Mouse (Mus musculus) retina, postnatal 7 days (tissue): ENCODE measurements around the gene Gas6.

Experiments used
- DNase-seq: peaks from one replicate; pipeline ENCODE4 v3.0.0-alpha.2; 2012; ENCODE audit warnings: low read depth, low spot score

Gene Gas6

GRCm38 (mm10) chr8:13461085-13461765 lies 33.1 kb downstream of the Gas6 start:
- DNase-seq: no peak

GRCm38 (mm10) chr8:13459431-13459830 lies 34.9 kb downstream of the Gas6 start:
- DNase-seq: no peak

- peak; percentile 38 for DNase-seq
Observed at GRCm38 (mm10) chr8:13455295-13455694, 39.0 kb downstream of the Gas6 start.

GRCm38 (mm10) chr8:13454341-13455113 lies 39.8 kb downstream of the Gas6 start:
- DNase-seq: no peak

GRCm38 (mm10) chr8:13451747-13452277 lies 42.5 kb downstream of the Gas6 start:
- DNase-seq: no peak

GRCm38 (mm10) chr8:13448145-13448544 lies 46.1 kb downstream of the Gas6 start:
- DNase-seq: no peak

- no peak for DNase-seq
Observed at GRCm38 (mm10) chr8:13446456-13446855, 47.8 kb downstream of the Gas6 start.

GRCm38 (mm10) chr8:13442152-13442551 lies 52.1 kb downstream of the Gas6 start:
- DNase-seq: no peak

GRCm38 (mm10) chr8:13437531-13437930 lies 56.8 kb downstream of the Gas6 start:
- no peak for DNase-seq

- peak; percentile 14 for DNase-seq
Observed at GRCm38 (mm10) chr8:13436052-13436451, 58.2 kb downstream of the Gas6 start.

GRCm38 (mm10) chr8:13434889-13435288 lies 59.4 kb downstream of the Gas6 start, which contains the start of gene Tmem255b:
TSS of gene Tmem255b (plus strand) at chr8:13435189.
- no peak for DNase-seq

GRCm38 (mm10) chr8:13433130-13433529 lies 61.2 kb downstream of the Gas6 start:
- no peak for DNase-seq

- DNase-seq: no peak
Observed at GRCm38 (mm10) chr8:13430866-13431265, 63.4 kb downstream of the Gas6 start.

- DNase-seq: no peak
Observed at GRCm38 (mm10) chr8:13430412-13430811, 63.9 kb downstream of the Gas6 start.

- no peak for DNase-seq
Observed at GRCm38 (mm10) chr8:13428156-13428555, 66.1 kb downstream of the Gas6 start.

GRCm38 (mm10) chr8:13427351-13427750 lies 66.9 kb downstream of the Gas6 start:
- no peak for DNase-seq

GRCm38 (mm10) chr8:13420970-13421369 lies 73.3 kb downstream of the Gas6 start:
- no peak for DNase-seq

GRCm38 (mm10) chr8:13419111-13419639 lies 75.1 kb downstream of the Gas6 start:
- DNase-seq: no peak

- no peak for DNase-seq
Observed at GRCm38 (mm10) chr8:13415879-13416278, 78.4 kb downstream of the Gas6 start.
